Mouse (Mus musculus) midbrain, embryonic 16.5 days (tissue): Measurements from ENCODE around the gene Gm42878. TPM values are rescaled to one million over a fixed set of nuclear protein-coding genes. Genes with fewer than 3 reads are reported as not detected.
"Not testable (repeated sequence)": the region's sequence is repeated elsewhere in the genome, so short reads cannot be mapped to it uniquely, and the experiment has no call there.

Source experiments
- ATAC-seq: fragments of 200-750 bp; cut with Nextera tagmentation; 2 replicates; pipeline ENCODE4 v1.8.0; 2017; ENCODE audit warnings: moderate TSS enrichment
- H3K27ac ChIP-seq: fragments of 300-500 bp; sonication (generic); 2 replicates; pipeline ENCODE4 v1.5.1; 2014; ENCODE audit warnings: mild to moderate bottlenecking, low read length, mixed read lengths
- H3K27me3 ChIP-seq: fragments of 300-500 bp; sonication (generic); 2 replicates; pipeline ENCODE4 v1.6.1; 2014; ENCODE audit warnings: low read depth, low read length, mixed read lengths; ENCODE audit not compliant: control insufficient read depth, insufficient read depth
- H3K36me3 ChIP-seq: fragments of 300-500 bp; sonication (generic); 2 replicates; pipeline ENCODE4 v1.6.1; 2014; ENCODE audit warnings: mild to moderate bottlenecking, low read length, moderate library complexity, mixed read lengths; ENCODE audit not compliant: control insufficient read depth, insufficient read depth
- H3K4me1 ChIP-seq: fragments of 300-500 bp; sonication (generic); 2 replicates; pipeline ENCODE4 v1.6.1; 2014; ENCODE audit warnings: mild to moderate bottlenecking, low read length, mixed read lengths; ENCODE audit not compliant: control insufficient read depth, insufficient read depth
- H3K4me2 ChIP-seq: fragments of 300-500 bp; sonication (generic); 2 replicates; pipeline ENCODE4 v1.6.1; 2014; ENCODE audit warnings: mild to moderate bottlenecking, low read length, mixed read lengths
- H3K4me3 ChIP-seq: fragments of 300-500 bp; sonication (generic); 2 replicates; pipeline ENCODE4 v1.5.1; 2014; ENCODE audit warnings: low read depth, mild to moderate bottlenecking, low read length, moderate library complexity, mixed read lengths
- H3K9ac ChIP-seq: fragments of 300-500 bp; sonication (generic); 2 replicates; pipeline ENCODE4 v1.6.1; 2014; ENCODE audit warnings: low read depth, low read length, mixed read lengths
- H3K9me3 ChIP-seq: fragments of 300-500 bp; sonication (generic); replicated peaks from 2 replicates; pipeline ENCODE4 v1.6.1; 2014; ENCODE audit warnings: mild to moderate bottlenecking, low read length, mixed read lengths; ENCODE audit not compliant: control insufficient read depth, poor library complexity, severe bottlenecking
- WGBS: fragments of 180-500 bp; shearing (Covaris S2); extraction: QIAGEN DNeasy Blood & Tissue Kit; methylation state at CpG from one replicate; pipeline ENCODE4 v1.1.7; 2014; 5-methylcytosine and 5-hydroxymethylcytosine counted together
- polyA plus RNA-seq: library from polyadenylated mRNA; unstranded; fragments of >200 nt; fragmentation: Nextera tagmentation; extraction: Ambion mirVana; gene quantifications from 2 replicates; pipeline ENCODE4 v1.2.1, GENCODE M21; 2015

Gm42878 gene
- polyA plus RNA-seq, 1 experiment from 2014 or later: not detected

DNA sequence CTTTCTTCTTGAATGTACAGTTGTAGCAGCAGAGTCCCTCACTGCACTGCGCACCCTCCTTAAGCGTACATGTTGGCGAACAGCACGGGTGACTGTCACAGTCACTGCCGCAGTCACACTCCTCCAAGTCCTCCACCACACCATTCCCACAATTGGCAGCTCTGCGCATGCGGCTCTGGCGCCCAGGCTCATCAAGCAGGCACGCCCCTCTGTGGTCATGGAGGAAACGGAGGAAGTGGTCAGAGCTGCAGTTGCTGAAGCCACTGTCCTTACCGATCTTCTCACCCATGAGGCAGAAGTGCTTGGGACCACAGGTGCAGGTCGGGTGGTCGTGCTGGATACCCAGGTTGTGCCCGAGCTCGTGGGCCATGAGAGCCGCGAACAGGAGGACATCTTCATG, 25.5 kb downstream of the Gm42878 start:
- H3K36me3 ChIP-seq: peaks cover 12% of the 10 kb centered on the region
- not testable (repeated sequence) for H3K9ac ChIP-seq, H3K27ac ChIP-seq, H3K27me3 ChIP-seq, H3K4me3 ChIP-seq, H3K4me1 ChIP-seq, H3K9me3 ChIP-seq, H3K4me2 ChIP-seq, ATAC-seq
- WGBS: 96% methylated on average over 10 of the region's 17 CpGs

DNA sequence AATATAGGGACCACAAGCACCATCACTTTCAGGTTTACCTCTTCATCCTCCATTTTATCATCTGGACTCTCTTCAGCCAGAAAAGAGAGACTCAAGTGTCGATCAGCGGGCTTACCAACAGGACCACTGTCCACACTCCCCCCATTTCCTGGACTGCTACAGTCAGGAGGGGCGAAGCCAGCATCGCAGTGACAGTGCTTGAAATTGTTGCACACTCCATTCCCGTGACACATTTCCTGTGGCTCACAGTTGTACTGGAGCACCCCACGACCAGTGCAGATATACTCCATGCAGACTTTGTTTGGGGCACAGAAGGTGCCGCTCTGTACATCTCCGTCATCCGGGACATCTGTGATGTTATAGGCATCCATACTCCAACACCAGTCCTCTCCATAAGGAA, 26.3 kb downstream of the Gm42878 start:
- Histone ChIP-seq H3K4me1 (no peaks in the 10 kb centered on the region), H3K4me3 (no peak overlapping the region), H3K9ac (no peak overlapping the region), H3K27ac (no peak overlapping the region), H3K4me2 (no peak overlapping the region), H3K36me3 (peaks cover 5% of the 10 kb centered on the region), H3K27me3 (no peaks in the 10 kb centered on the region), H3K9me3 (no peaks in the 10 kb centered on the region)
- ATAC-seq: no peak
- 94% methylated on average over 9 of the region's 9 CpGs for WGBS

DNA sequence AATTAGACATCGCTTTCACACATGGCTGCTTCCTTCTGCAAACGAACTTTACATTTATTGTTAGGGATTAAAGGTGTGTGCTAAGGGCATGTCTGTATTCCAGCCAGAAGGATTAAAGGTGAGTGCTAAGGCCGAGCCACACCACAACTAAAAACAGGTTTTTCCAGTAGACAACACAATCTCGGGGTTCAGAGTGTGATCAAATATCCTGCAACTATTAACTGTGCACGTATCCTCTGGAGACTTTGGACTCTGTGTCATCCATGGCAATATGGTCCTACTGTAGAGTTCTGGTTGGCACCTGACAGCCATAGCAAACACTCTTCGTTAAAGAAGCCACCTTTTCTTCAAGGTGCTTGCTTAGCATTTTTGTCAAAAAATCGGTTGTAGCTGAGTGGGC, 35.3 kb downstream of the Gm42878 start:
- H3K36me3 ChIP-seq: no peaks in the 10 kb centered on the region
- no peaks in the 10 kb centered on the region for H3K9me3 ChIP-seq
- 88% methylated on average over 7 of the region's 7 CpGs for WGBS
- ATAC-seq: no peak
- H3K27me3 ChIP-seq: no peaks in the 10 kb centered on the region
- no peaks in the 10 kb centered on the region for H3K4me1 ChIP-seq
- no peak overlapping the region for H3K4me3 ChIP-seq
- no peak overlapping the region for H3K4me2 ChIP-seq
- H3K9ac ChIP-seq: no peak overlapping the region
- no peak overlapping the region for H3K27ac ChIP-seq

DNA sequence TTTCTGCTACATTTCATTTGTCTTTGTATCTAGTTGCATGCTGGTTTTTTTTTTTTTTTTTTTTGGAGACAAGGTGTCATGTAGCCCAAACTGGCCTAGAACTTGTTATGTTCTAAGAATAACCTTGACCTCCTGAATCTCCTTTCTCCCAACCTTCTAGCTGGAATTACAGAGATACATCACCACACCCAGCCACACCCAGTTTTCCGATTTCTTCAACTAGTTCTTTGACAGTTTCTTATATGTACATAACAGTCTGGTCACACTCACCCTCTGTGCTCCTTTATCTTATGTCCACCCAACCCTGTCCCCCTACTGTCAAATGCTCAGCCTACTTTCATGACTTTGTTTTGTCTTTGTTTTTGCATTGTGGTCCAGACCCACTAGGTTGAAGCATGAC, 38.4 kb downstream of the Gm42878 start:
- H3K4me2 ChIP-seq: no peak overlapping the region
- ATAC-seq: no peak
- H3K4me3 ChIP-seq: no peak overlapping the region
- no peaks in the 10 kb centered on the region for H3K27me3 ChIP-seq
- H3K27ac ChIP-seq: no peak overlapping the region
- WGBS: 97% methylated on average over 1 of the region's 1 CpGs
- no peaks in the 10 kb centered on the region for H3K9me3 ChIP-seq
- H3K9ac ChIP-seq: no peak overlapping the region
- no peaks in the 10 kb centered on the region for H3K36me3 ChIP-seq
- no peaks in the 10 kb centered on the region for H3K4me1 ChIP-seq

DNA sequence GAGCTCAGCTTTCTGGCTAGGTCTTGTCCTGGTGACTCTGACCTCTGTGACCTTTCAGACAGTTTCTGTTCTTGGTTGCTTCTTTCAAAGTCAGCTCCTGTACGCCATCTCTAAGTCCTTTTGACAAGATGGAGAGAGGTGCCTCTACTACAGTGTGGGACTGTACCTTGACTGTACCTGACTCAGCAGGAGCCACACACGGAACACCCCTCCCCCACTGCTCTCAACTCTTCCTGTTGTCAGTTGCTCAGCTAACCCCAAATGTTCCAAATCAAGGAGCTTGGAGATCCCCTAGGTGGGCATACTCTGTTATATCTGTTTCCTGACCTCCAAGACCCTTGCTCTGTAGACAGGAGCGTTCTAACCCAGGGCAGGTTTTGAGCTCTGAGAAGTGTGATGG, 42.1 kb downstream of the Gm42878 start, which contains the start of gene Adam1b:
Gene Adam1b (minus strand): TSS at position 205 of the 400 bp plus-strand sequence.
- Histone ChIP-seq H3K4me2 (no peak within 1 kb of the TSS), H3K9ac (no peak within 1 kb of the TSS), H3K36me3 (no peaks in the 10 kb centered on the region), H3K4me3 (no peak within 1 kb of the TSS), H3K27me3 (no peaks in the 10 kb centered on the region), H3K4me1 (no peaks in the 10 kb centered on the region), H3K27ac (no peak within 1 kb of the TSS), H3K9me3 (no peaks in the 10 kb centered on the region)
- WGBS: 89% methylated on average over 3 of the region's 3 CpGs
- ATAC-seq: no peak

DNA sequence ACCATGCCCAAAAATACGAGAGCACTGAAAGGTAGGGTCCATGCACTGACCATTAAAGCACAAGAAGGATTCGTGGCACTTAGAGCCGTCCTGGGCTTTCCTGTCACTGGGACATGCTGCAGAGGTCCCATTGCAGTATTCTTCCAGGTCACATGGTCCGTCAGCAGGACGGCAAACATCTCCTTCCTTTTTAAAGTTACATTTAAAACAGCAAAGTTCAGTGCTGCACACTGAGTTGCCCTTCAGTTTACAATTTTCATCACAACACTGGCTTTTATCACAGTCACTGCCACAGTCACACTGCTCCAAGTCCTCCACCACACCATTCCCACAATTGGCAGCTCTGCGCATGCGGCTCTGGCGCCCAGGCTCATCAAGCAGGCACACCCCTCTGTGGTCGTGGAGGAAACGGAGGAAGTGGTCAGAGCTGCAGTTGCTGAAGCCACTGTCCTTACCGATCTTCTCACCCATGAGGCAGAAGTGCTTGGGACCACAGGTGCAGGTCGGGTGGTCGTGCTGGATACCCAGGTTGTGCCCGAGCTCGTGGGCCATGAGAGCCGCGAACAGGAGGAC, 43.8 kb downstream of the Gm42878 start:
- H3K27me3 ChIP-seq, H3K27ac ChIP-seq, H3K4me1 ChIP-seq, H3K4me3 ChIP-seq, H3K4me2 ChIP-seq, H3K36me3 ChIP-seq, ATAC-seq, H3K9ac ChIP-seq, H3K9me3 ChIP-seq: not testable (repeated sequence)
- 77% methylated on average over 10 of the region's 17 CpGs for WGBS

DNA sequence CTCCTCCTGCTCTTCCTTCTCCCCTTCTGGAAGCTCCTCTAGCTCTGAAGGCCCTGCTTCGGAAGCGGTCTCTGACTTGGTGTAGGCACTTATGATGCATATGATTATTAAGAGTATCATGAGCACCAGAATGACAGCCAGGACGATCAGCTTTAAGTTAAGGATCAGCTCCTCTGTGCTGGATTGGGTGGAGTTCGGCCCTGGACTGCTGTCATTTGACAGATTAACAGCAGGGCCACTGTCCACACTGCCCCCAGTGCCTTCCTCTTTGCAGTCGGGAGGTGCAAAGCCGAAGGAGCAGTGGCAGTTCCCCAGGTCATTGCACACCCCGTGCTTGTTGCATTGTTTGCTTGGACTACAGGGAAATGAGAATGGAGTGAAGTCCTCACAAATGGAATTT, 44.6 kb downstream of the Gm42878 start:
- Histone ChIP-seq H3K4me1 (no peaks in the 10 kb centered on the region), H3K27ac (no peak overlapping the region), H3K9me3 (no peaks in the 10 kb centered on the region), H3K4me3 (no peak overlapping the region), H3K4me2 (no peak overlapping the region), H3K9ac (no peak overlapping the region), H3K36me3 (no peaks in the 10 kb centered on the region), H3K27me3 (no peaks in the 10 kb centered on the region)
- ATAC-seq: no peak
- WGBS: 74% methylated on average over 7 of the region's 7 CpGs

DNA sequence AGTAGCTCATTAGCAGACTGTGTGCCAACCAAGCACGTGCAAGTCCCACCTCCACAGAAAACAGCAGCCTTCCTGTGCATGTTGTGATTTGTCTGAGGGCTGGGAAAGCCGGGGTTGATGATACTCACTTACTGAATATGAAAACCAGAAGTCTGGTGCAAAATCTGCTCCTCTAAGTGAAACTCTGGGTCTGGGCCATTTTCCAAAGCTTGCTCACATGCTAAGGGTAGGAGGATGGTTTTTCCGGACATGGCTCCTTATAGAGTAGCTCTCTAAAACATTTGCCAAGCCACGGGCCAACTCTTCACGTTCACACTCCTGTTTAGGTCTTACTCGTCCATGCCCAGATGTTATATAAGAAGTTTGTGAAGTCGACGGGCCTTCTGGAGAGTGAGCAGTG, 52.0 kb downstream of the Gm42878 start:
- Histone ChIP-seq H3K4me1 (no peaks in the 10 kb centered on the region), H3K36me3 (no peaks in the 10 kb centered on the region), H3K9ac (no peak overlapping the region), H3K9me3 (no peaks in the 10 kb centered on the region), H3K27me3 (no peaks in the 10 kb centered on the region), H3K27ac (no peak overlapping the region), H3K4me2 (no peak overlapping the region), H3K4me3 (no peak overlapping the region)
- ATAC-seq: no peak
- 78% methylated on average over 8 of the region's 8 CpGs for WGBS

DNA sequence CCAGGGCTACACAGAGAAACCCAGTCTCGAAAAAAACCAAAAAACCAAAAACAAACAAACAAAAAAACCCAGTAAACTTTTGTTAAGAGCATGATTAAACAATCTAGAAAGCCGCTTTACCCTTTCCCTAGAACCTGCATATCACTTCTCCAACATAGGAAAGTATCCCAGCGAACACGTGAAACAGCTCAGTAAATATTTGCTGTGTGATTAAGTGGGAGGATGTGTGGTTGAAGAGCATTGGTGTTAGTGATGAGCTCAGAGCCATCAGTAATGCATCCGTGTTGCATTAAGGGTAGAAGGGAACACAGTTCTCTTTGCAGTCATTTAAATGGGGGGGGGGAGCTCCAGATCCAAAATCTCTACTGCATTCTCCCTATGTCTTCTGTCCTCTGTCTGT, 60.5 kb downstream of the Gm42878 start:
- Histone ChIP-seq H3K4me1 (no peaks in the 10 kb centered on the region), H3K27ac (no peak overlapping the region), H3K36me3 (no peaks in the 10 kb centered on the region), H3K4me2 (no peak overlapping the region), H3K27me3 (no peaks in the 10 kb centered on the region), H3K9ac (no peak overlapping the region), H3K4me3 (no peak overlapping the region), H3K9me3 (no peaks in the 10 kb centered on the region)
- ATAC-seq: no peak
- 82% methylated on average over 5 of the region's 5 CpGs for WGBS
